Mouse (Mus musculus) large intestine, adult 2 months (tissue): ENCODE measurements around the gene Islr2. TPM values are rescaled to one million over a fixed set of nuclear protein-coding genes. Genes with fewer than 3 reads are reported as not detected.

Experiments
- DNase-seq: peaks from one replicate; pipeline ENCODE4 v3.0.0-alpha.2; 2012; ENCODE audit warnings: low read depth, low spot score
- WGBS: fragments of 180-500 bp; shearing (Covaris S2); methylation state at CpG from one replicate; pipeline ENCODE4 v1.1.7; 2018; 5-methylcytosine and 5-hydroxymethylcytosine counted together
- polyA plus RNA-seq: library from polyadenylated mRNA; depleted of rRNA; stranded (reverse); fragments of >200 nt; gene quantifications from 2 replicates; pipeline ENCODE4 v1.2.3, GENCODE M21; 2012

The Islr2 gene
- polyA plus RNA-seq, 1 experiment: 0.68 TPM

DNA sequence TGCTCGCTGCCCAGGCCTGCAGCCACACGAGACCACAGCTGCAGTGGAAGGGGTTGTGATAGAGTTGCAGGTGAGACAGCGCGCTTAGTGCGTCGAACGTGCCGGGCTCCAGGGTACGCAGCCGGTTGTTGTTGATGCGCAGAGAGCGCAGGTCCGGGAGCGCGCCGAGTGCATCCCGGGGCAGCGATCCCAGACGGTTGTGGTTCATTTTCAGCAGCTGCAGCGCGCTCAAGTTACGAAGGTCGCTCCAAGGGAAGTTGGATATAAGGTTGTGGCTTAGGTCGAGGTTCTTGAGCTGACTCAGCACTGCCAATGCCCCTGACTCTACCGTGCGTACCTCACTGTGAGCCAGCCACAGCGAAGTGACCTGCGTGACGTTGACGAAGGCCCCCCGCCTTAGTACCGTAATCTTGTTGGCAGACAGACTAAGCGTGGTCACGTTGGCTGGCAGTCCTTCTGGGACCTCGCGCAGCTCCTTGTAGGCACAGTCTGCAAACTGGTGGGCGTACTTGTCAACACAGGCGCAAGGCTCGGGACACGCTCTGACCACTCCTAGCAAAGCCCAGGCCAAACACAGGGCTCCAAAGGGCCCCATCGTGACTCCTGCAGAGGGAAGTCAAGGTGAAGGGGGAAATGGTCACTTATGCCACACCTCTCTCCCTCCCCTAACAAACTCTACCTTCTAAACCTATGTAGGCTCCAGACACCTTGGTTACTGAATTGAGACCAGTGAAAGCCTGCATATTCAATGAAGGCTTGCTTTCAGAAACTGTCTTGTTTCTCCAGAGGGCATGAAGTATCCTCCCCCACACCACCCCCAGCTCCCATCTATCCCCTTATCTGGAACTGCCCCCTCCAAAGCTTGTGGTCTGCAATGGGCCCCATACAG lies 4.5 kb downstream of the Islr2 start:
- DNase-seq: no peak
- 4% methylated on average over 41 of the region's 41 CpGs for WGBS

DNA sequence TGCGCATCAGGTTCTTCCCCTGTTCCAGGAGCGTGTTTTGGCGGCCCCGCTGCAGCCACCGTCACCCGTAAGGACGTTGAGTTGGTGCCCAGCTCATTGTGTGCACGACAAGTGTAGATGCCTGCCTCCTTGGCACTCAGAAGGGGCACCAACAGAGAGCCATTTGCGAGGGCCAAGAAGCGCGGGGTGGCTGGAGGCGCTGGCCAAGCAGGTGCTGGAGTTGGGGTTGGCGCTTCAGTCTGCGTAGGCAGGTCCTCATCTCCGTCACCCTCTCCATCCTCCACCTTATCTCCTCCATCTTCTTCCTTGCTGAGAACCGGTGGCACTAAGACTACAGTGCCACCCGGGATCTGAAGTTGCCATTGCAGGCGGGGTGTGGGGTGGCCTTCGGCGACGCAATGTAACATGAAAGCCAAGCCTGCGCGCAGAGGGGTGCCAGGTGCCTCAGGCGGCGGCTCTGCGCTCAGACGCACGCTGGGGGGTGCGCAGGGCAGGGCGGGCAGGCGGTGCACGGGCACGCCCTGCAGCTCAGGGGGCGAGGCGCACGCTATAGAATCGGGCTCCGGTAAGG lies 5.2 kb downstream of the Islr2 start:
- WGBS: 5% methylated on average over 38 of the region's 38 CpGs
- no peak for DNase-seq

DNA sequence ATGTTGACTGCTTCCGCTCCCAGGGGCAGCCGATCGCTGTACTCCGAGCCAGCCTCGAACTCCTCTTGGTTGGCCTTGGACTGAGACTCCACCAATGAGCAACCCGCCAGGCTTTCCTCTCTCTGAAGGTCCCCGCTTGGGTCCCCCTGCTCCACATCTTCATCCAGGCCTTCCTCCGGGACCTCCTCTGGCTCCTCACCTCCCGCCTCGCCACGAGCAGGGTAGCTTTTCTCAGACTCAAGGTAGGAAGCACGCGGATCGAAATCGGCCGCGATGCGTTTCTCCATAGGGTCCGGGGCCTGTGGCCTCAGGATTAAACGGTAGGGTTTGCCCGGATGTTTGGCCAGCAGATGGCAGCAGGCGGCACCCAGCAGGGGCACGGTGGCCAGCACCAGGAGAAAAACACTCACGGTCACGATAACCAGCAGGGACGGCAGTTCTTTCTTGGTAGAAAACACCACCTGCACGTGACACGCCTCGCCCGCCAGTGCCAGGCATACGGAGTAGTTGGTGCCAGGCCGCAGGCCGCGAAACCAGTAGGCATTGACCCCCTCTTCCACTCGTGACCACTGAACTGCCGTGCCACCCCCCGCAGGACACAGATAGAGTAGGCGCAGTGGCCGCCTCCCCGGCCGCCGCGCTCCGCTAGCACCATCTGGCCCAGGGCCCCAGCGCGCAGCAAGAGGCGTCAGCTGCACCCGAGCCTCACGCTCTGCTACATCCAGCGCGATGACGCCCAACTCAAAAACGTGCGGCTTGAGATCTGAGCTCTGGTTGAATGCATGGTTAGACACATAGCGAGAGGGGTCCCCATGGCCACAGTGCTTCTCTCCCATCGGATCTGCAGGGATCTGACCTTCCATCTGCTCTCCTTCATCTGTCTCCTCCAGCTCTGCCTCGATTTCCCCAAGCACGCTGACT lies 6.1 kb downstream of the Islr2 start:
- no peak for DNase-seq
- WGBS: 2% methylated on average over 58 of the region's 58 CpGs

DNA sequence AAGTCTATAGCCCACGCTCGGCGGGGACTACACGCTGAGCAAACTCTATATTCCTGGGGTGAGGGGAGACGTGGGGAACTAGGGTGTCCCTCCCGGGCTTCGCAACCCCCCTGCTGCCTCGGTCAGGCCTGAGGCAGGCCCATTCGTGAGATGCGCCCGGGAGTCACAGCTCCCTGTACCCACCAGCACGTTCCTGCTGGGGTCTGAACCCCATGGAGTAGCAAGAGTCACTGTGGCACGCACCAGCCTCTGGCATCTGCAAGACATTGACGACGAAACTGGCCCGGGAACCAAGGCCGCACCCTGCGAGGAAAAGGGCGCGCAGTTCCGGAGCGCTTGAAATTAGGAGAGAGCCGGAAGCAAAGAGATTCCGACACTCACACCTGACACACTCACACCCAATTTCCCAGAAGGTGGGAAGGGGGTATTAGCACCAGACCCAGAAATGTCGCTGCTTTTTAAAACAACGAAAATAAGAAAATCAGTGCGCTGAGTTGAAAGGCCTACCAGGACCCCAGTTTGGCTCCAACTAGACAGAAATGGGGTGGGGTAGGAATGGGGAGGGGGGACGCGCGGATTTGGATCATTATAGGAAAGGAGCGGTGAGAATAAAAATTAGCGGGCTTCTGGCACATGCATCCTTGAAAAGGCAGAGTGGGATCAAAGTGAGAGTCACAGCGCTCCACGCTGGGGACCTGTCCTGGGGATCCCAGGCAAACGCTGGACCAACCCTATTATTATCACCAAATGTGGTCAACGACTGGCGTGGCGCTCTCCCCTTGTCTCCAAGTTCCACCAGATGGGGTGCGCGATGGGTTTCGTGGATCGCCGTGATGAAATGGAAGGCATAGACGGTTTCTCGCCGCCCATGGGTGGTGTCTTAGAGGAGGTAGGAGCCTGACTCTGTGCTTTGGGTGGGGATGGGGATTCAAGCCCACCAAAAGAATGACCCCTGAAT lies 7.2 kb downstream of the Islr2 start:
- DNase-seq: no peak
- 8% methylated on average over 46 of the region's 46 CpGs for whole genome bisulfite sequencing

DNA sequence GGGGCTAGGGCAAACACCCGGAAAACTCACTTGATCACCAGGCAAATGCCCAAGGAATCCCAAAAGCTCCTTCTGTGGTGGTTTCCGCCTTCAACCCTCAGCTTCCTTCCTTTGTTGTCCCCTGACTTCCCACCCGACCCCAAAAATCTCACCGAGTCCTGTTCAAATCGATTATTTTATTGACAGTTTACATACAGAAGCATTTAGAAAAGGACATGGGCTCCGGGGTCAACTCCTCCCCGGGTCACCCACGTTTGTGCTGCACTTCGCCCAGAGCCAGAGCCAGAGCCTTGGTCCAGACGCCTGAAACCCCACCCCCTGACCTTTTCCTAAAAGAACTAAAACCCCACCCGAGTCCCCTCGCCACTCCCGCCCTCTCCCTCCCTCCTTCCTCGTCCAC lies 8.0 kb downstream of the Islr2 start:
- no peak for DNase-seq
- WGBS: 10% methylated on average over 14 of the region's 14 CpGs

DNA sequence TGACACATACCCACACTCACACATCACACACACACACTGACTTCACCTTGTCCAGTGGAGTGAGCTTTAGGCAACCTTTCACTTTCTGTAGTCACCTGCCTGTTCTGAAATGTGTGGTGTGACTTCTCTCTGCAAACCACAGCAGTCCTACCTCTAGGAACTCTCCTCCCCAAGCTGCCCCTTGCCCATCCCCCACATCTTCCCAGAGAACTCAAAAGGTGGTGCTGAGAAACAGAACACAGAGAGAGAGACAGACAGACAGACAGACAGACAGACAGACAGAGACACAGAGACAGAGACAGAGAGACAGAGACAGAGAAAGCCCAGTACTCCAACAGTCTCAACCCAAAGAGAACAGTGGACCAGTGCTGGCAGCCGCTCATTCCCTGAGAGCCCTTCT lies 8.4 kb downstream of the Islr2 start:
- no peak for DNase-seq
- 30% methylated on average over 1 of the region's 1 CpGs for WGBS

DNA sequence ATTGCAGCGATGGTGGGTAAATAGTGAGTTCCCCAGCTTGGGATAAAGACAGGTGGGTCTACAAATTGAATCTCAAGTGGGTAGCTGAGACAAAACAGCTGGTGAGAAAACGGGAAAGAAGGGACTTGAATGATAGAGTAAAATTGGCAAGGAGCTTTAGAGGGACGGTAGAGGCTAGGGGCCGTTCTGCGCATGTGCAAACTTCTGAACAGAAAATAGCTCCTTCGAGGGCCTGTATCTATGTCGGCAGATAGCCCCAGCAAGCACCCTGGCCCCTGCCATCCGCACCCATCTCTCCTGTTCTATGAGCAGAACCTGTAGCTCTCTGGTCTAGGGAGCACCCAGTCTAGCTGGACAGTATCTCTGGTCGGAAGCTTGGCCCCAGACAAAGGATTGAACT lies 9.9 kb downstream of the Islr2 start:
- 72% methylated on average over 9 of the region's 9 CpGs for WGBS
- DNase-seq: no peak

DNA sequence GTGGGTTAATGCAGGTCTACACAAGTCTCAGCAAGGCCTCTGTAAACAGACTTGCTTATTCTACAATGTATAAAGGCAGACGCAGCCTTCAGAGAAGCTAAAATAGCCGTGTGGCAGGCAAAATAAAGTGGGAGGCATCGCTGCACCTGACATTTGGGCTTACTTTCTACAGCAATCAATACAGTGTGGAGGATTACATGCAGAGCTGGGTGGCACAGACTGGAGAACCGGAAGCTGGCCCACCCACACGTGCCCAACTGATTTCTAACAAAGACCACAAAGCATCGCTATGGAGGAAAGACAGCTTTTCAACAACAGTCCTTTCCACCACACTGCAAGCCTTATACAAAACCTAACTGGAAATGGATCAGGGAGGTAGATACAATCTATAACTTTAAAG lies 19.7 kb downstream of the Islr2 start:
- no peak for DNase-seq
- WGBS: 77% methylated on average over 6 of the region's 6 CpGs

DNA sequence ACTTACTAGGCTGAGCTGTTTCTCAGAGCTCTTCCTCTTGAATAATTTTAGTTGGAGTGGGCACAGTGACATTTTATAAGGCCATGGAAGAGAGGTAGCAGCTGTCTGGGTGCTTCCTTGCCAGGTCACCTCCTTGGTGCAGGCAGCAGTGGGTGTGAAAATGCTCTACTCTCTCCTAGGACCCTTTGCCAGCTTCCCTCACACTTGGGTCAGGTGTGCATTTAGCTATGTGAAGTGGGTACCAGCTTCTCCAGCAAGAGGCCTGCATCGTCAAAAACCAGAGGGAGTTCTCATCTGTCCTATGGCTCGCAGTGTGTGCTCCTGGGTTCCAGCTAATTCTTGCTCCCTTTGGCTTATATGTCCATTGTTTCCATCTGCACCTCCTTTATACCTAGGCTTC lies 24.7 kb downstream of the Islr2 start:
- DNase-seq: no peak
- 83% methylated on average over 2 of the region's 2 CpGs for WGBS

DNA sequence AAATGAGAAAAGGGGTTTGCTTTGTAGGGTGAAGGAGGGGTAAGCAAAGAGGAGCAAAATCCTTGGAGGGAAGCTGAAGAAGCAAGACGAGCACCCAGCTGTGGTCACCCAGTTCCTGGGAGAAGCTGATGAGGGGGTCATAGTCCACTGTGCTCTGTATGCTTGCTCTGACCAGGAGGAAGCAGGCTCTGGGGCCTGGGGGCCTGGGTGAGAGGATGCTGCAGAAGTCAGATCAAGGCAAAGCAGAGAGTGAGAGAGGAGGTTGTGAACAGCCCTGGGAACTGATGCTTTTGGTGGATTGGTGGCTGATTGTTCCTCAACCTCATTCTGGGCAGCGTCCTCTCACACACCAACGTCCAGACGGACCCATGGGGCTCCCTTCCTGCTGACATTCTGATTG lies 27.0 kb downstream of the Islr2 start:
- WGBS: 66% methylated on average over 4 of the region's 4 CpGs
- no peak for DNase-seq

DNA sequence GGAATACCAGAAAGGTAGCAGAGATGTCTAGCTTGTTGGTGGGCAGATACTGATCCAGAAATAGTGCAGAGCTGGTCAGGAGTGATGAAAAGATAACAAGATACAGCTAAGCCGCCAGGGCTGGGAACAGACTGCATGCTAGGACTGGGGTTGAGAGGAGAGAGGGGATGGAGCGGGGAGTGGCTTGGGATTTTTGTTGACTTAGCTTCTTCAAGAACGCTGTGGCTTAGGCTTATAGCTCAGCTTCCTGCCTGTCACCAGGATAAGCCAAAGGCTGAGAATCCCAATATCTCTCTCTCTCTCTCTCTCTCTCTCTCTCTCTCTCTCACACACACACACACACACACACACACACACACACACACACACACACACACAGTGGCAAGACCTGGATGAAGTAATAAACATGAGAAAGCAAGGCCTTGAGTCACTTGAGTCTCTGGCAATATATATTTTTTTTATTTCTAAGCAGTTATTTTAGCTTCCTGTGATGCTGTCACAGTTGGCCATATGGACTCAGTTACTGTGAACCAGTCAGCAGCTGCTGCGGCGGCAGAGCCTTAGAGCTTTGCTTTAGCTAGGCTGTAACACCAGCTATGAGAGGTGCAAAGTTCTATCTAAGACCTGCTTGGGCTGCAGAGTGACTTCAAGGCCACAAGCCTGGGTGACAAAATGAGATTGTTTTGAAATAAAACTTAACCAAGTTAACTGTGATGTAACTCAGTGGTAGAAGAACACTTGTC lies 28.2 kb downstream of the Islr2 start:
- no peak for DNase-seq
- WGBS: 37% methylated on average over 5 of the region's 5 CpGs

DNA sequence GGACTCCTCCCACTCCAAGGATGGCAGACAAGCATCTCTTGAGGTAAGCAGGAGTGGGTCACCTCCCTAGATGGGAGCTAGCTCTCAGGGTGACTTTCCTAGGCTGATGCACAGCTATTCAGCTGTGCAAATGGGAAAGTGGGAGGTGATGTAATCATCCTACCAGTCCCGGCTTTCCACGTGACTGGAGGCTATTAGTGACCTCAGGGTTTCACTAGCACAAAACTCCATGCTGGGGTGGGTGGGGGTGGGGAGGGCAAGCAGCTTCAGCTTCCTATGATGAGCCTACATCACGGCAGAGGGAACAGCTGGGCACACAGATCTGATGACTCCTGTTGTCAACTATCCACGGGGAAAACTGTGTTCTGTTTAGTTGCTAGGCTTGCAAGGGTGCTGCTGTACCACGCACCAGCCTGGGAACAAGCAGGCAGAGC lies 29.3 kb downstream of the Islr2 start:
- 25% methylated on average over 5 of the region's 5 CpGs for WGBS
- DNase-seq: no peak

DNA sequence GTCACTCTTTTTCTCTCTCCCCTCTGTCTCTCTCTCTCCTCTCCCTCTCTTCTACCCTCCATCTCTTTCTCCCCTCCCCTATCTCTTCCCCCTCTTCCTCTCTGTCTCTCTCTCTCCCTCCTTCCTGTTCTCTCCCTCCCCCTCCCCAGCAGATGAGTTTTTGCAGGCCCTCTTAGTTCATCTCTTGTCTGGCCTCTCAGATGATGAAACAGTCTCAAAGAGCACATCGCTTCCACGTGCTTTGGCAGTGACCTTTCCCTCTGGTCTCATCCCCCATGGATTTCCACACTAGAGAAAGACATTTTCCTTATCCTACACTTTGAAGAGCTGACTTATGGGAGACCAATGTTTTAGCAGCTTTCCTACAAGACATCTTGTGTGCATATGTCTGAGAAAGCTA lies 31.3 kb downstream of the Islr2 start:
- WGBS: 50% methylated on average over 2 of the region's 2 CpGs
- DNase-seq: no peak

DNA sequence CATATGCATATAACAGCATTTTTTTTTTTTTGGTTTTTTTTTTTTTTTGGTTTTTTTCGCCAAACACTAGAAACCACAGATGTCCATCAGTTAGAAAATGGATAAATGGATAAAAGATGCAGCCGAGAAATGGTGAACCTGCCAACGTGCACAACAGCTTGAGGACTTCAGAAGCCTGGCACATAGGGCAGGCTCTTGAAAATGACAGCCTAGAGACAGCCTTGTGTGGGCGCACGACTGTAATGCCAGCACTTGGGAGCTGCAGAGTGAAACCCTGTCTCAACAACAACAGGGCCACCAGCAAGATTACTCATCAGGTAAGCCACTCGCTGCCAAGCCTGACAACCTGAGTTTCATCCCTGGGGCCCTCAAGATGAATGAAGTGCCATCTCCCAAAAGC lies 34.7 kb downstream of the Islr2 start:
- WGBS: 86% methylated on average over 6 of the region's 6 CpGs
- DNase-seq: no peak

DNA sequence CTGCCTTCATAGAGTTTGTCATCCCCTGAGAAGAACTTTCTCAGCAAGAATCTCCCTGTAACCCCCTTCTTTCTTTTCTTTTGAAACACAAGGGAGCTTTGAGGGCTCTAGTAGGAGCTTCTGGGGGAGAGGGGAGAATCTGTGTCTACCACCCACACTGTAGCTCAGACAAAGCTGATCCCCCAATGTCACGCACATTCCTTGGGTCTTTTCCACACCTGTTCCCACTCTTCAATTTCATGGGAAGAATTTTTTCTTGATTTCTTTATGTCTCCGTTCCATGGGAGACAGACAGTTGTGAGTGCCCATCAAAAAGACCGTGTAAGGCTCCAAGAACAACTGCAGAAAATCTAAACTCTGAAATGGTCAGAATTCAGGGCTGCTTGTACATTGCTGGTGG lies 35.2 kb downstream of the Islr2 start:
- DNase-seq: no peak
- 88% methylated on average over 3 of the region's 3 CpGs for WGBS

DNA sequence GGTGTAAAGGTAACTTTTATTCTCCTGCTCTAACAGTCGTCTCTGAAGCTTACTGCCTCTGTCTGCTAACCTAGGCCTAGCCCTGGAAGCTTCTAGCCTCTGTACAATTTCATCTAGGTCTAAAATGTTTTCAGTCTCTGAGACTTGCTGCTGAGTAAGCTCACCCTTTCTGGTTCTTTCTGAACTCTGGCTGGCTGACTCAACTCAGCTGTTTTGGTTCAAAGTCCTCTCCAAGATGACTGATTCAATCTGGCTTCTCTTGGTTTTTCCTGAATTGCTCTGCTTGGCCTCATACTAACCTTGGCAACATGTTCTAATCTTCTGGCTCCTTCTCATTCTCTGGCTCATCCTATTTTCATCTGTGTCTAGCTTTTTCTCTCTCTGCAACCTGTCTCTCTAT lies 38.3 kb downstream of the Islr2 start:
- 79% methylated on average over 1 of the region's 1 CpGs for WGBS
- DNase-seq: no peak

DNA sequence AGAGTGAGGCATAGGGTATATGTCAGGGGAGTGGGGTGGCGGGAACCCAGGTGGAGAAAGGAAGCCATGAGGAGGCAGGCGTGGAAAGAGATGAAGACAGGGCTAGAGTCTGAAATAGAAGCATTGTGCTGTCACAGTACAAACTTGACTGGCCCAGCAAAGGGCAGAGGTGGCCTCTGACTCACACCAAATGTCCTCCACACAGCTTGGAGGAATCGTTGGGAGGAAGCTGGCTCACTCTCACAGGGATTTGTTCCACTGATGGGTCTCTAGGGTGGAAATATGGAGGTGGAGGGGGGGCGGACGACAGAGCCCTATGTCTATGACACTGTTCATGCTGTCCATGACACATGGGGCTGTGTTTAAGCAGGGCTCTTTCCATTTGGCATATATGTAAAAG lies 41.0 kb downstream of the Islr2 start:
- WGBS: 71% methylated on average over 5 of the region's 5 CpGs
- DNase-seq: no peak

DNA sequence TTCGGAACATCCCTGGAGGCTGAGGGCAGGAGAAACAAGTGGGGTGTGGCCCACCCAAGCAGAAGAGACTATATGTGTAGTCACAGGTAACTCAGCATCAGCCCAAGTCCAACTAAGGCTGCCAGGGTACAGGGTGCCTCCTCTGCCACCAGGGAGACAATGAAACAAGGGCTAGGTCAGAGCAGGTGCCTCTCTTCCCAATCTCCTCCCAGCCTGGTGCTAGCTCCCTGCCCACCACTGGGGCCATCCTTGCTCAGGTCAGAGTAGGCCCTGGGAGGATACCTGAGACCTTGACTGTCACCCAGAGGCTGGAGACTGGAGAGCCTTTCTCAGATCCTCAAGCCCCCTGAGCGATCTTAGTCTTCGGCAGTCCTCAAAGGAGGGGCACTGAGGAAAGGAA lies 41.9 kb downstream of the Islr2 start:
- WGBS: 87% methylated on average over 3 of the region's 3 CpGs
- no peak for DNase-seq

DNA sequence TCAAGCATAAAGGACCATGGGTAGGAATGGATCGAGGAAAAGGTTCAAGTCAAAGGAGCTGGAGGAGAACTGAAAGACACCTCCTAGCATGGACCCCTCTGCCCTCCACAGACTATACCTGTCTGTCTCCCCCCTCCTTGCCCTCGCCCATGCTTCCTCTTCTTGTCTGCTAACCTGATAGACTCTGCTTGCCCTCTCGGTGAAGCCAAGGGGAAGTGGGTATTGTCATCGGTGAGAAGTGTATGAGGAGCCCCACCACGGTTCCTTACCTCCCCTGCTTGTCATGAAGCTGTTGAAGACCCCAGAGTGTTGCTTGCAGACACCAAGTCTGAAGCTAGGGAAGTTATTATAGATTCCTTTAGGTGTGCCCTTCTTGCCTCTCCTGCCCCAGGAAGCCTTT lies 43.8 kb downstream of the Islr2 start:
- no peak for DNase-seq
- WGBS: 69% methylated on average over 5 of the region's 5 CpGs
